Mouse (Mus musculus): ENCODE results near the gene Fbxo21.

The Fbxo21 gene

GRCm38 (mm10) chr5:117976657-117977500, at the start of gene Fbxo21:
Fbxo21 (plus strand) TSS chr5:117976730.
- peak; percentile 91 for DNase-seq (ENCODE audit: low read depth, low spot score)

GRCm38 (mm10) chr5:117928553-117928952, 48.0 kb upstream of the Fbxo21 start:
- DNase-seq (ENCODE audit: low read depth, low spot score), result no peak

DNA sequence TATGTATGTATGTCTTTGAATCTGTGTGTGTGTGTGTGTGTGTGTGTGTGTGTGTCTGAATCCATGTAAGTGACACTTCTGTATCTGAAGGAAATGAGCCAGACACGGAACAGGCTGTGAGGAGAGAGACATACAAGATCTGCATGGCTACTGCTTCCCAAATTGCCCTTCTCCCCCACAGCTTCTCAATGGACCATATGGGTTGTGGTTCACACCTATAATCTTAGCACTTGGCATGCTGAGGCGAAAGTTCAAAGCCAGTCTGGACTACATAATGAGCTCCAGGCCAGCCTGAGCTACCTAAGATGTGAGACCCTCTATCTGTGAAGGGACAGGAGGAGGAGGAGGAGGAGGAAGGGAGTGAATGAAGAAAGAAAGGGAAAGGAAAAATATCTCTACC, 44.3 kb upstream of the Fbxo21 start:
- DNase-seq (ENCODE audit: low read depth, low spot score), result no peak

- peak; percentile 82 for DNase-seq (ENCODE audit: low read depth, low spot score)
These were observed 43.7 kb upstream of the Fbxo21 start for GRCm38 (mm10) chr5:117932862-117933261.

DNA sequence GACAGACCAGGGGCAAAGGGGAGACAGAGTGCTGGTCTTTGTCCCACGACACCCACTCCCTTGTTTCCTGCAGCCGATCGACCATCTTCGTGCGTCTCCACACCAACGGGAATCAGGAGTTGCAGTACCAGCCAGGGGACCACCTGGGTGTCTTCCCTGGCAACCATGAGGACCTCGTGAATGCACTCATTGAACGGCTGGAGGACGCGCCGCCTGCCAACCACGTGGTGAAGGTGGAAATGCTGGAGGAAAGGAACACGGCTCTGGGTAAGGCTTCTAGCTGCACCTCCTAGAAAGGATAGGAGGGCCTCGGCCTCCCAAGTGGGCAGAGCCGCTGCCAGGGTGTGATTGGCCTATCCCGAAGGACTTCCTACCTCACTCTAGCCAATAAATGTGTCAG, 40.2 kb upstream of the Fbxo21 start:
- no peak for DNase-seq (ENCODE audit: low read depth, low spot score)

DNA sequence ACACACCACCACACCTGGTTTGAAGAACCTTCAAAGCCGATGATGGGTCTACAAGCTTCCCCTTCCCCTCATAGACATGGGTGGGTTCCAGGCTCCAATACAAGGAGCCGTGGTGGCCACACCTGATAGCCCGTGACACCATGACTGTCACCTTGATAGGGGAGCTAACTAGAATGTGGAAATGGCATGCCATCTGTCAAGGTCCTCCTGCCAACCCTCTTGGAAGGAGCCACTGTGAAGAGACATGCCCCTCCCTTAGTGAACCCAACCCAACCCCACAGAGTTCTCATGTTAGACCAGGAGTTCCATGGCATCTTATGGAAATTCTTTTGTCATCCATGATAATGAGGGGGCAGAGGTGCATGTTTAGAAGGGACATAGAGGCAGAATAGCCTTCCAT, 39.3 kb upstream of the Fbxo21 start:
- no peak for DNase-seq (ENCODE audit: low read depth, low spot score)

DNA sequence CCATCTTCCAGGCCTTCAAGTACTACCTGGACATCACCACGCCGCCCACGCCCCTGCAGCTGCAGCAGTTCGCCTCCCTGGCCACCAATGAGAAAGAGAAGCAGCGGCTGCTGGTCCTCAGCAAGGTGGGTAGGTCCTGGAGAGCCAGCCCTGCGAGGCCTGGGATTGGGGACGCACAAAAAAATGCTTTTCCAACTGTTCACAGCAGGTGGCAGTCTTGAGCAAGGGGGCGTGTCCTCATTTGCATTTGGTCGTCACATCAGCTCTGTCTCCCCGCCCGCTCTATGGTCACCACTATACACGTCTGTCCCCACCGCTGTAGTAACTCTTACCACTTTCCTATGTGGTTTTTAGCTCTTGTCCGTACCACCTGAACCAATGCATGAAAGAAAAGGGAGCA, 38.3 kb upstream of the Fbxo21 start:
- peak; percentile 76 for DNase-seq (ENCODE audit: low read depth, low spot score)

- DNase-seq (ENCODE audit: low read depth, low spot score), result no peak
These were observed 37.1 kb upstream of the Fbxo21 start for GRCm38 (mm10) chr5:117939402-117939801.

GRCm38 (mm10) chr5:117941552-117941951, 35.0 kb upstream of the Fbxo21 start:
- DNase-seq (ENCODE audit: low read depth, low spot score), result no peak

DNA sequence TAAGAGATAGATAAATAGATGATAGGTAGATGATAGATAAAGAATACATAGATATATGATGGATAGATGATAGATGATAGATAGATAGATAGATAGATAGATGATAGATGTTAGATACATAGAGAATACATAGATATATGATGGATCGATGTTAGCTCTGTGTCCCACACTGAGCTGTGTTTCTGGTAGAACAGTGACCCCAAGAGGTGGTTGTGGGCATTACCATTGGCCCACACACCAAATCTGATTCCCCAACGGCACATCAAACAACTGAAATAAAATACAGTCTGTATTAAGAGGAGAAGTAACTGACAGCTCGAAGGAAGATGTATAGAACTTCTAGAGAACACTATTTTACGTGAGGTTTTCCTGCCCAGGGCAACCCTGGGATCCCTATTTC, 29.9 kb upstream of the Fbxo21 start:
- peak; percentile 17 for DNase-seq (ENCODE audit: low read depth, low spot score)

DNA sequence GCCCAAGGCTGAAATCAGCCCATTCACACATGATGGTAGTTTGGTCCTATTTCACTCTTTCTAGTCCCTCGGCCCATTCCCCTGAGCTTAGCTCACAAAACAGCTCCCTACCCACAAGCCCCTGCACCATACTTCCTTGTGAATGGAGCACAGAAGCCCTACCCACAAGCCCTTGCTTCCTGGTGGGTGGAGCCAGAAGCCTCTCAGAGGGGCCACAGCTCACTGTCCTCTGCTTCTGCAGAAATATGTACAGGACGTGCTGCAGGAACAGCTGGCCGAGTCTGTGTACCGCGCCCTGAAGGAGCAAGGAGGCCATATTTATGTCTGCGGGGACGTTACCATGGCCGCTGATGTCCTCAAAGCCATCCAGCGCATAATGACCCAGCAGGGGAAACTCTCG, 27.1 kb upstream of the Fbxo21 start:
- no peak for DNase-seq (ENCODE audit: low read depth, low spot score)

DNA sequence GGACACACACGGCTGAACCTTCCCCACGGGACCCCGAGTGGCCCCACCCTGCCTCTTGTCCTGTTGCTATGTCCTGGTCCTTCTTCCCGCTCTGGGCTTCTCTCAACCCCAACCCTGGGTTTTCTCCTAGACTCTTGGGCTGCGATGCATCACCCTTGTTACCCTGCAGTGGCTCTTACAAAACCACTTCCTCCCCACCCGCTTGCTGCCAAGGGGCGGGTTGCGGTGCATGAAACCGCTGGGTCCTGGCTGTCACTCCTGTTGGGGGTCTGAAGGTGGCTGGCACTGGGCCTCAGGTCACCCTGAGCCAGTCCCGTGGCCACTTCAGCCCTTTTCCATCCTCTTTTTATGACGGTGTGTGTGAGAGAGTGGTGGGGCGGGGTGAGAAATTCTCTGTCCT, 22.6 kb upstream of the Fbxo21 start:
- DNase-seq (ENCODE audit: low read depth, low spot score), result no peak

DNA sequence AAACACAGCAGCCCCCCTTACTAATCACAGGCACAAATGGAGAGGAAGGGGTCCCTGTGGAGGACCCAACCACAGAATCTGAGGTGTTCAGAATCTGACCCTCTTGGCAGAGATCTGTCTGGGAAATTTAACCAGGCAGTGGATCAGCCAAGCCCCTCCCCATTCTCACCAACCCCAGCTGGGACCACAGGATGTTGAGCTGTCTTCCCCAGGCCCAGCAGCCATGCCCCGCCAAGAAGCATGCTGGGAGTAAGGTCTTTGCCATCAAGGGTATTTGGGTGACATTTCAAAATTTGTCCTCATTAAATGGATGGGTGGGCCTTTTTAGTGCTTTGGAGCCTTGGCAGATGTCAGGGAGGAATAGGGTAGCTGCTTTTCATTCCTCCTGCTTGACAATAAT, 22.1 kb upstream of the Fbxo21 start:
- DNase-seq (ENCODE audit: low read depth, low spot score), result no peak

DNA sequence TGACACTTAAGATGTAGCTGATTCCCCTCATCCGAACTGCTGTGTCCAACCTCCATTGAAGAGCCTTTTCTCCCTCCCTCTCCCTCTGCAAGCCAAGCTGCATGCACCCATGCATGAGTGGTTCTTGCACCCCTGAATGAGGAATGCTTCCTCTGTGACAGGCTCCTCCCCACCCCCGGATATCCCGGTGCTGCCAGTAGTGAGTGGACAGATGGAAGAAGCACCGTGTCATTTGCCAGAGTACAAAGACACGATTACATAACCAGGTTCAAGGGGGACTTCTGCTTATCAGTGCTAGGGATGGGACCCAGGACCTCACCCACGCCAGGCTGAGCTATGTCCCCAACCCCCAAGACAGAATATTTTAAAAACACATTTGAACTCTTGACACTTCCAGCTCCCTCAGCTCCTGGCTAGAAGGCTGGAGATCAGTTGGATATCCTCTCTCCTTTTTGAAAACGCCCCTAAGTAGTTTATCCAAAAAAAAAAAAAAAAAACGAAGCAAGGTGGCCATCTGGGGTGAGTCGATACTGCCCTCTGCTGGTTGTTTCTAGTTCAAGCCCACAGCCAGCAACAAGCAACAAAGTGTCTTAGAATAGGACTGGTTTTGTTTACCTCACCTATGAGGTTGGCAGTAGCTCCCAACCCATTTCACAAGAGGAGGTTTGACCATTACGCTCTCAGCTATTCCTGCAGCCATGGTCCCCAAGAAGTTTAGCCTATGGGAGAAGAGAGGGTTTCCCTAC, 20.7 kb upstream of the Fbxo21 start:
- DNase-seq (ENCODE audit: low read depth, low spot score), result peak; percentile 60

- DNase-seq (ENCODE audit: low read depth, low spot score), result no peak
These were observed 11.8 kb upstream of the Fbxo21 start for GRCm38 (mm10) chr5:117964750-117965149.

DNA sequence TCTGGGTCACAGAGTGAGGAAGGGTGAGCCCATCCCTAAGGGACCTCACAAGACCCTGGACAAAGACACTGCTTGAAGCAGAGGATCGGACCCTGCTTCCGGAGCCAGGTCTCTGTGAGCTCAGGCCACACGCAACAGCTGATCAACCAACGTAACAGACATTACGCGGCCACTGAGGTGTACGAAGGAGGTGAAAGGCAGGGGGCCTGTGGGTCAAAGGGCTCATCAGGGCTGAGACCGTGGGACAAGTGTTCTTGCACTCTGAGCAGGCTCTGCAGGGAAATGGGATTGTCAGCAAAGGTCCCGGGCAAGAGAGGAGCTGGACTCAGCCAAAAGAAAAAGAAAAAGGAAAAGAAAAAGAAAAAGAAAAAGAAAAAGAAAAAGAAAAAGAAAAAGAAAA, 9.6 kb upstream of the Fbxo21 start:
- DNase-seq (ENCODE audit: low read depth, low spot score), result no peak

GRCm38 (mm10) chr5:117967659-117968069, 8.9 kb upstream of the Fbxo21 start:
- no peak for DNase-seq (ENCODE audit: low read depth, low spot score)

DNA sequence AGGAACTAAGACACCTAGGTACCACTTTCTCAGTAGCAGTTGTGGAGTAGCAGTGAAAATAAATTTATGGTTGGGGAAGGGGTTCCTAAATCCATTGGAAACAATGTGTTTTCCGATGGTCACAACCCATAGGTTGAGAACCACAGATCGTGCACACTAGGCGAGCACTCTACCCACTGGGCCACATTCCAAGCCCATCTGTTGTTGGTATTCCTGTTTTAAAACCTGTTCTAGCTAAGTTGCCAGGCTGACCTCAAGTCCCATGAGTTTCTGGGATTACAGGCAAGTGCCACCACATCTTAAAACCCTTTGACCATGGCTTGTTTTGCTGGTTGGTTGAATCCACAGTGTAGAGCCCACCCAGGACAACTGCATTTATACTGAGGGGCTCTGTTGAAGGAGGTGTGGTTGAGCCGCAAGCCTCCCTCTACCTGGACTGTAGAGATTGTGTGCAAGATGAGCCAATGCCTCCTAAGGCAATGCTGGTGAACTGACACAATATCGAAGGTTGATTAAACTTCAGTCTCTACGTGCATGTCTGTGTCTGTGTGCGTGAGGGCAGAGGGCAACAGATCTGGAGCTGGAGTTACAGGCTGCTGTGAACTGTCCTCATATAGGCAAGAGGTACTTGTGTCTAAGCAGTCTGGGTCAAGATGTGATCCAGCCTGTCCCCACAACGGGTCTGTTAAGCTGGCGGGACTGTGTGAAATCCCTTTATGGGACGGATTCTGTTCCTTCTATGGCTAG, 6.7 kb upstream of the Fbxo21 start:
- no peak for DNase-seq (ENCODE audit: low read depth, low spot score)

GRCm38 (mm10) chr5:117976263-117976656, 270 bp upstream of the Fbxo21 start:
- no peak for DNase-seq (ENCODE audit: low read depth, low spot score)

- DNase-seq (ENCODE audit: low read depth, low spot score), result no peak
These were observed 1.1 kb downstream of the Fbxo21 start for GRCm38 (mm10) chr5:117977501-117978158.

- no peak for DNase-seq (ENCODE audit: low read depth, low spot score)
These were observed 1.7 kb downstream of the Fbxo21 start for GRCm38 (mm10) chr5:117978159-117978697.

Data from forelimb bud, embryonic 11.5 days (tissue).